Mouse (Mus musculus): Measurements from ENCODE around the gene S1pr2. TPM values are rescaled to one million over a fixed set of nuclear protein-coding genes. Genes with fewer than 3 reads are reported as not detected.
A peak's percentile ranks its signal among the peaks of the same experiment; 100 is the strongest.

The S1pr2 gene
- polyA plus RNA-seq, 2 experiments = 1.3 to 2.3 TPM

- H3K27me3 ChIP-seq (ENCODE audit: control insufficient read depth, insufficient read depth, low read length) = no peaks in the 10 kb centered on the region
- peaks cover 9 to 15% of the 10 kb centered on the region in 2 experiments for H3K4me1 ChIP-seq (replicated peaks; ENCODE audit: control insufficient read depth in 2 of 2, insufficient read depth in 2 of 2, low read length in 1 of 2)
- no peaks in the 10 kb centered on the region; the same call in 1 of the 2 replicates for H3K36me3 ChIP-seq (replicated peaks; ENCODE audit: control insufficient read depth, insufficient read depth, low read depth)
- no peak overlapping the region for H3K9ac ChIP-seq (replicated peaks)
- TF ChIP-seq EP300 (IDR thresholded peaks at IDR 0.05; ENCODE audit: low read depth) (no peak), CTCF (IDR thresholded peaks at IDR 0.05; ENCODE audit: low read depth) (peak; percentile 55)
- H3K4me2 ChIP-seq (ENCODE audit: low read depth) = no peak overlapping the region
- ATAC-seq (ENCODE audit: insufficient read depth) = no peak
- DNase-seq (ENCODE audit: low read depth in 3 of 3, low spot score in 3 of 3) = no peak
- 71% methylated on average over 7 of the region's 7 CpGs for WGBS (ENCODE audit: insufficient replicate concordance)
- H3K9me3 ChIP-seq (ENCODE audit: control insufficient read depth, low read length) = no peaks in the 10 kb centered on the region
- H3K27ac ChIP-seq = no peak overlapping the region
- H3K4me3 ChIP-seq (ENCODE audit: insufficient read depth in 1 of 2, low read depth in 2 of 2, low read length in 2 of 2) = no peak overlapping the region
Measured at GRCm38 (mm10) chr9:21008007-21008406, 31.4 kb upstream of the S1pr2 start.

- Histone ChIP-seq H3K27me3 (ENCODE audit: control insufficient read depth, insufficient read depth, low read length) (no peaks in the 10 kb centered on the region), H3K4me2 (ENCODE audit: low read depth) (no peak overlapping the region), H3K9ac (replicated peaks) (no peak overlapping the region), H3K4me1 (replicated peaks; ENCODE audit: control insufficient read depth in 2 of 2, insufficient read depth in 2 of 2, low read length in 1 of 2) (peaks cover 9 to 14% of the 10 kb centered on the region in 2 experiments), H3K4me3 (ENCODE audit: insufficient read depth in 1 of 2, low read depth in 2 of 2, low read length in 2 of 2) (no peak overlapping the region), H3K36me3 (replicated peaks; ENCODE audit: control insufficient read depth, insufficient read depth, low read depth) (no peaks in the 10 kb centered on the region; the same call in 1 of the 2 replicates), H3K27ac (no peak overlapping the region), H3K9me3 (ENCODE audit: control insufficient read depth, low read length) (no peaks in the 10 kb centered on the region)
- no peak for ATAC-seq (ENCODE audit: insufficient read depth)
- DNase-seq (ENCODE audit: low read depth in 3 of 3, low spot score in 3 of 3) = no peak
- WGBS (ENCODE audit: insufficient replicate concordance) = 86% methylated on average over 10 of the region's 10 CpGs
- no peak for TF ChIP-seq CTCF (IDR thresholded peaks at IDR 0.05; ENCODE audit: low read depth)
- TF ChIP-seq EP300 (IDR thresholded peaks at IDR 0.05; ENCODE audit: low read depth) = no peak
Measured at GRCm38 (mm10) chr9:21007313-21007952, 30.9 kb upstream of the S1pr2 start.

- Histone ChIP-seq H3K9me3 (ENCODE audit: control insufficient read depth, low read length) (no peaks in the 10 kb centered on the region), H3K4me1 (replicated peaks; ENCODE audit: control insufficient read depth in 2 of 2, insufficient read depth in 2 of 2, low read length in 1 of 2) (peaks cover 5% of the 10 kb centered on the region in 2 experiments; a peak in 3 of 4 replicates), H3K9ac (replicated peaks) (peak within 1 kb of the TSS; percentile 61), H3K27ac (peak within 1 kb of the TSS; percentile 82), H3K4me3 (ENCODE audit: insufficient read depth in 1 of 2, low read depth in 2 of 2, low read length in 2 of 2) (peak within 1 kb of the TSS; percentile 72 to 83), H3K27me3 (ENCODE audit: control insufficient read depth, insufficient read depth, low read length) (no peaks in the 10 kb centered on the region), H3K4me2 (ENCODE audit: low read depth) (peak within 1 kb of the TSS; percentile 91), H3K36me3 (replicated peaks; ENCODE audit: control insufficient read depth, insufficient read depth, low read depth) (no peaks in the 10 kb centered on the region; the same call in 1 of the 2 replicates)
- under 1% methylated on average over 72 of the region's 72 CpGs for WGBS (ENCODE audit: insufficient replicate concordance)
- ATAC-seq (ENCODE audit: insufficient read depth) (peak; percentile 81), DNase-seq (ENCODE audit: low read depth in 3 of 3, low spot score in 3 of 3) (peak; percentile 74 to 75 (median 74))
- TF ChIP-seq CTCF (IDR thresholded peaks at IDR 0.05; ENCODE audit: low read depth) = 0 out of 2 replicates have a peak, but pooled peaks have one; percentile 6
- no peak for TF ChIP-seq EP300 (IDR thresholded peaks at IDR 0.05; ENCODE audit: low read depth)
Measured at GRCm38 (mm10) chr9:21002627-21003551, 26.3 kb upstream of the S1pr2 start, which contains the start of gene Mrpl4. TSS of gene Mrpl4 (plus strand) at chr9:21002738.

GRCm38 (mm10) chr9:21002270-21002626 is 25.7 kb upstream of the S1pr2 start:
- DNase-seq (ENCODE audit: low read depth in 3 of 3, low spot score in 3 of 3) (no peak), ATAC-seq (ENCODE audit: insufficient read depth) (peak; percentile 14; the same call in 1 of the 2 replicates)
- Histone ChIP-seq H3K27ac (peak overlapping the region; percentile 82), H3K36me3 (replicated peaks; ENCODE audit: control insufficient read depth, insufficient read depth, low read depth) (no peaks in the 10 kb centered on the region; the same call in 1 of the 2 replicates), H3K9ac (replicated peaks) (peak overlapping the region; percentile 61), H3K27me3 (ENCODE audit: control insufficient read depth, insufficient read depth, low read length) (no peaks in the 10 kb centered on the region), H3K4me2 (ENCODE audit: low read depth) (peak overlapping the region; percentile 91), H3K4me3 (ENCODE audit: insufficient read depth in 1 of 2, low read depth in 2 of 2, low read length in 2 of 2) (peak overlapping the region; percentile 72 to 83), H3K9me3 (ENCODE audit: control insufficient read depth, low read length) (no peaks in the 10 kb centered on the region), H3K4me1 (replicated peaks; ENCODE audit: control insufficient read depth in 2 of 2, insufficient read depth in 2 of 2, low read length in 1 of 2) (peaks cover 5 to 8% of the 10 kb centered on the region in 2 experiments; a peak in 3 of 4 replicates)
- 10% methylated on average over 7 of the region's 7 CpGs for WGBS (ENCODE audit: insufficient replicate concordance)
- TF ChIP-seq CTCF (IDR thresholded peaks at IDR 0.05; ENCODE audit: low read depth) = no peak
- TF ChIP-seq EP300 (IDR thresholded peaks at IDR 0.05; ENCODE audit: low read depth) = no peak

Data from liver, embryonic 14.5 days (tissue).